Mouse (Mus musculus) liver, adult (tissue): ENCODE data around the gene Ttc38.

ENCODE experiments used
- GATA4 ChIP-seq: IDR thresholded peaks from 2 replicates; pipeline ENCODE4 v1.6.1; 2014; ENCODE audit warnings: mild to moderate bottlenecking, low read length; ENCODE audit not compliant: insufficient replicate concordance

Ttc38 gene

GRCm38 (mm10) chr15:85831954-85832590 lies at the start of gene Ttc38:
TSS of gene Ttc38 (plus strand) at chr15:85832306.
- TF ChIP-seq GATA4, result no peak; the same call in 1 of the 2 replicates

- TF ChIP-seq GATA4, result no peak
These were observed 49.0 kb upstream of the Ttc38 start for GRCm38 (mm10) chr15:85783146-85783545.

GRCm38 (mm10) chr15:85784341-85784740 lies 47.8 kb upstream of the Ttc38 start:
- no peak for TF ChIP-seq GATA4

- TF ChIP-seq GATA4, result no peak
These were observed 45.4 kb upstream of the Ttc38 start for GRCm38 (mm10) chr15:85786711-85787110.

GRCm38 (mm10) chr15:85787482-85787881 lies 44.6 kb upstream of the Ttc38 start:
- TF ChIP-seq GATA4, result no peak

GRCm38 (mm10) chr15:85788051-85788450 lies 44.1 kb upstream of the Ttc38 start:
- no peak for TF ChIP-seq GATA4

- TF ChIP-seq GATA4, result no peak
These were observed 43.5 kb upstream of the Ttc38 start for GRCm38 (mm10) chr15:85788633-85789032.

- no peak for TF ChIP-seq GATA4
These were observed 40.7 kb upstream of the Ttc38 start for GRCm38 (mm10) chr15:85791449-85791848.

GRCm38 (mm10) chr15:85792819-85793218 lies 39.3 kb upstream of the Ttc38 start:
- TF ChIP-seq GATA4, result no peak

- no peak for TF ChIP-seq GATA4
These were observed 36.6 kb upstream of the Ttc38 start for GRCm38 (mm10) chr15:85795516-85795915.

GRCm38 (mm10) chr15:85798676-85799075 lies 33.4 kb upstream of the Ttc38 start:
- TF ChIP-seq GATA4, result no peak

- no peak for TF ChIP-seq GATA4
These were observed 29.2 kb upstream of the Ttc38 start for GRCm38 (mm10) chr15:85802931-85803330.

- no peak for TF ChIP-seq GATA4
These were observed 25.2 kb upstream of the Ttc38 start for GRCm38 (mm10) chr15:85806886-85807285.

GRCm38 (mm10) chr15:85807404-85807803 lies 24.7 kb upstream of the Ttc38 start:
- TF ChIP-seq GATA4, result no peak

GRCm38 (mm10) chr15:85808031-85808430 lies 24.1 kb upstream of the Ttc38 start:
- no peak for TF ChIP-seq GATA4

- no peak for TF ChIP-seq GATA4
These were observed 23.7 kb upstream of the Ttc38 start for GRCm38 (mm10) chr15:85808434-85808833.

GRCm38 (mm10) chr15:85809091-85809490 lies 23.0 kb upstream of the Ttc38 start:
- TF ChIP-seq GATA4, result peak; percentile 21; the same call in 1 of the 2 replicates

- no peak for TF ChIP-seq GATA4
These were observed 21.7 kb upstream of the Ttc38 start for GRCm38 (mm10) chr15:85810462-85810805.
